Mouse (Mus musculus) testis, adult 2 months (tissue): ENCODE data around the gene Ninj1.

Experiments used
- CTCF ChIP-seq: fragments of 200-500 bp; IDR thresholded peaks from 2 replicates; pipeline ENCODE4 v1.5.1; 2012; ENCODE audit warnings: low read depth, mild to moderate bottlenecking, inconsistent platforms, low read length, moderate library complexity; ENCODE audit not compliant: control insufficient read depth, insufficient read depth, insufficient replicate concordance
- POLR2A ChIP-seq: fragments of 200-500 bp; IDR thresholded peaks from 2 replicates; pipeline ENCODE4 v1.6.1; 2012; ENCODE audit warnings: low read depth, mild to moderate bottlenecking, inconsistent platforms, low read length, moderate library complexity; ENCODE audit not compliant: control insufficient read depth

- TF ChIP-seq POLR2A (no peak), CTCF (no peak)
Observed at GRCm38 (mm10) chr13:49206341-49206740, 19.1 kb downstream of the Ninj1 start.
